8 mouse cellular contexts compared by ENCODE assay signal in the genomic region with DNA sequence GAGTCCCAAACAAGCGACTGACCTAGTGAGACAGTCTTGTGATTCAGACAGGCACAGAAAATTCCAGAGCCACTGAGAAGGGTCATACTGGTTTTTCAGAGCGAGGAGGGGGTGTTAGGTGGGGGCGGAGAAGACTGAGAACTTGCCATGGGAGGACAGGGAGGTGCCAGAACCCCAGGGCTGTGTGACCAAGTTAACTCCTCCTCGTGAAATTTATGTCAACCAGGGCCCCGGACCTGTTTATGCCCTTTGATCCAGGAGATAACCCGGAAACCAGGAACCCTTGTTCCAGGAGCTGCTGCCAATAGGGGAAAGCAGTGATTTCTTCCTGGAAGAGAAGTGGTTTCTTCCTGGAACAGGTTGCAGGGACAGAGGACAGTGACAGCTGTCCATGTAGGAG.
DNase-seq lines count a peak whose midpoint lies in the region; ATAC-seq lines count a peak whose summit lies in the region.

No protein-coding gene starts in this region.

- DNase-seq in cerebellum, adult 18-20 months: peak; percentile 32 to 46
- DNase-seq in cerebellum, postnatal 10 days: peak; percentile 52 to 58
- DNase-seq in ovary, adult 18-20 months (ENCODE audit: low spot score): no peak
- DNase-seq in ovary, postnatal 36 days (ENCODE audit: low spot score): no peak
- DNase-seq in adipocyte (ENCODE audit: low spot score): no peak

- no peaks in the 10 kb centered on the region for H3K27me3 ChIP-seq in intestine, embryonic 16.5 days (replicated peaks; ENCODE audit: control insufficient read depth, insufficient read depth, low read length)
- H3K27me3 ChIP-seq in lung, embryonic 15.5 days: no peaks in the 10 kb centered on the region

- H3K27ac ChIP-seq in intestine, embryonic 16.5 days (ENCODE audit: low read length): peak overlapping the region; percentile 68
- H3K27ac ChIP-seq in lung, embryonic 15.5 days: no peak overlapping the region

- H3K36me3 ChIP-seq in intestine, embryonic 16.5 days (ENCODE audit: control insufficient read depth, insufficient read depth, low read length): no peaks in the 10 kb centered on the region
- H3K36me3 ChIP-seq in lung, embryonic 15.5 days: no peaks in the 10 kb centered on the region

- WGBS in intestine, embryonic 16.5 days: 12% methylated on average over 6 of the region's 6 CpGs
- 19% methylated on average over 6 of the region's 6 CpGs for WGBS in lung, embryonic 15.5 days

- no peak for ATAC-seq in cerebellum, adult (ENCODE audit: insufficient number of reproducible peaks, low FRiP score, low TSS enrichment)
- ATAC-seq in intestine, embryonic 16.5 days: peak; percentile 61
- no peak for ATAC-seq in lung, embryonic 15.5 days (ENCODE audit: borderline replicate concordance, extremely low read depth, low FRiP score, low TSS enrichment)

- peak overlapping the region; percentile 55 for H3K4me3 ChIP-seq in intestine, embryonic 16.5 days (ENCODE audit: low read length)
- peak overlapping the region; percentile 48; the same call in 1 of the 2 replicates for H3K4me3 ChIP-seq in lung, embryonic 15.5 days

- no peaks in the 10 kb centered on the region for H3K9me3 ChIP-seq in intestine, embryonic 16.5 days (ENCODE audit: control insufficient read depth, low read length)
- H3K9me3 ChIP-seq in lung, embryonic 15.5 days: no peaks in the 10 kb centered on the region

- peak overlapping the region; percentile 90 for H3K4me2 ChIP-seq in intestine, embryonic 16.5 days (ENCODE audit: low read depth, low read length)
- H3K4me2 ChIP-seq in lung, embryonic 15.5 days: peak overlapping the region; percentile 96

- peaks cover 15% of the 10 kb centered on the region; the same call in 1 of the 2 replicates for H3K4me1 ChIP-seq in intestine, embryonic 16.5 days (ENCODE audit: control insufficient read depth, insufficient read depth, low read length)
- peaks cover 14% of the 10 kb centered on the region; the same call in 1 of the 2 replicates for H3K4me1 ChIP-seq in lung, embryonic 15.5 days

- peak overlapping the region; percentile 65 for H3K9ac ChIP-seq in intestine, embryonic 16.5 days (ENCODE audit: low read depth, low read length)
- H3K9ac ChIP-seq in lung, embryonic 15.5 days: no peak overlapping the region; the same call in 1 of the 2 replicates

Comparison
In these comparisons a context has a peak if more than half of its experiments do, and no peak if none do; other contexts are left out.
1. DNase-seq: peak in cerebellum, adult 18-20 months (2 of 2) and cerebellum, postnatal 10 days (2 of 2); none in ovary, adult 18-20 months (single experiment), ovary, postnatal 36 days (single experiment) and adipocyte (single experiment).